Mouse (Mus musculus): ENCODE measurements around the gene Piezo1. TPM values are rescaled to one million over a fixed set of nuclear protein-coding genes. Genes with fewer than 3 reads are reported as not detected.

Gene Piezo1
- polyA plus RNA-seq, 1 experiment from 2014 or later: 7.0 TPM

DNA sequence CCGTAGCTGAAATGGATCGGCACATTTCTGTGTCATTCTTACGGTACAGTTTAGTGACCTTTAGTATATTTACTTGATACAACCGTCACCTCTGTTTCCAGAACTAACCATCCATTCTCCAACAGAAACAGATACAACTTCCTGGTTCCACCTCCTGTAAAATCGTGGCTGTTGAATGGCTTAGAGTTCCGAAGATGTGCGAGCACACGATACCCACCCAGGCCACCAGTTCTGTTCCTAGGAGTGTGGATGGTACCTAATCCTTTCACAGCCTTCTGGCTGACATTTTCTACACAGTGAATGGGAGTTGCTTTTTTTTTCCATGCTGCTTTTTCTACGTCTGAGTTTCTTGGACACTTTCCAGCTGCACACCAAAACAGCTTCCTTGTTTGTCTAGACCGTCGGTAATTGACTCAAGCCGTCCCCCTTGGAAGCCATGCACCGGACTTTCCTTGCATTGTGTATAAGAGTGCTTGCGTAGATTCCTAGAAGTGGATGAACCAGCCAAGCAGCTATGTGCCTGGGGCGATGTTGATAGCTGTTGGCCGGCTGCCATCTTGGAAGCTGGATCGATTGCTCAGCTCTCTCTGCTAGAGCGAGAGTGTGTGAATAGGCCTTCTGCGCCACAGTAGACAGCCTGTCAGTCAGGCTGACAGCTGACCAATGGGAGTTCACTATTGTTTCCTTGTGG, 106.9 kb downstream of the Piezo1 start:
- Histone ChIP-seq H3K27ac (replicated peaks) (peak overlapping the region; percentile 97), H3K36me3 (ENCODE audit: control insufficient read depth, insufficient read depth, low read length) (no peaks in the 10 kb centered on the region), H3K4me1 (replicated peaks; ENCODE audit: control insufficient read depth, insufficient read depth) (no peaks in the 10 kb centered on the region), H3K4me3 (ENCODE audit: low read depth, low read length) (peak overlapping the region; percentile 61), H3K9ac (ENCODE audit: low read length) (peak overlapping the region; percentile 75), H3K4me2 (replicated peaks; ENCODE audit: low read depth) (peak overlapping the region; percentile 65), H3K9me3 (ENCODE audit: control insufficient read depth, low read length) (no peaks in the 10 kb centered on the region), H3K27me3 (ENCODE audit: control insufficient read depth, insufficient read depth, low read length) (no peaks in the 10 kb centered on the region)
- DNase-seq (ENCODE audit: low spot score) (peak; percentile 95), ATAC-seq (ENCODE audit: low FRiP score, low TSS enrichment) (peak; percentile 77)
- TF ChIP-seq CTCF (IDR thresholded peaks at IDR 0.05; ENCODE audit: low read depth) (no peak), EP300 (optimal IDR thresholded peaks at IDR 0.05) (peak; percentile 83)
- 1% methylated on average over 19 of the region's 19 CpGs for WGBS

DNA sequence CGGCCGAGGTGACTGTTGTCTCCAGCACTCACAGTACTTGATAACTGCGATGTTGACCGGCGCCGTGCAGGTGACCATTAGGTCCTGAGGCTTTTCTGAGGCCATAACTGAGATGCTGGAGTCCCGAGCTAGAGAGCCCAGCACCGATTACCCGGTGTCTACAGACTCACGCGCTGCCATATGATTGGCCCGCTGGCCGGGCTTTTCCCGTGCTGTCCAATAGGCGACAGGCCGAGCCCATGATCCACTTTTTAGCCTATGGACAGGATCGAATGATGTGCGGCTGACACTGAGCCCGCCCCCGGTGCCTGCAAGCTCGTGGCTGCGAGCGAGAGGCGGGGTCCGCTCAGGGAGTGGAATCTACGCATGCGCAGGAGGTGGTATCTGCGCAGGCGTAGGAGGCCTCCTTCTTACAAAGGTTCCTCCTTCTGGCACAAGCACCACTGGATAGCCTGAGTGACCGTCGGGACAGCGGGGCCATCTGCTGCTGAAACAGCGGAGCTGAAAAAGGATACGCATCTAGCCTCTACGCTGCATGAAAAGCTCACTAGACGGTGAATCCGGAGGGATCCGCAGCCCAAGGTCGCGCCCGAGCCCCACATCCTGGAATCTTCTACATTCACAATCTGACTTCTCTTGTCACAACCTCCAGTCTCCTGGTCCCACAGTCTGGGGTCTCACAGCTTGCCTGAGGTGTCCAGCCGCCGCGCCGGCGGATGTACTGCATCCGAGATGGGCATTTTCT, 107.7 kb downstream of the Piezo1 start, which contains the start of gene Mvd:
TSS of gene Mvd (minus strand) at position 161 of the 745 bp plus-strand sequence.
- H3K4me1 ChIP-seq (replicated peaks; ENCODE audit: control insufficient read depth, insufficient read depth): no peaks in the 10 kb centered on the region
- DNase-seq (ENCODE audit: low spot score) (peak; percentile 99), ATAC-seq (ENCODE audit: low FRiP score, low TSS enrichment) (peak; percentile 97)
- H3K27ac ChIP-seq (replicated peaks): peak within 1 kb of the TSS; percentile 97
- under 1% methylated on average over 47 of the region's 47 CpGs for WGBS
- peak within 1 kb of the TSS; percentile 61 for H3K4me3 ChIP-seq (ENCODE audit: low read depth, low read length)
- TF ChIP-seq CTCF (IDR thresholded peaks at IDR 0.05; ENCODE audit: low read depth) (peak; percentile 66), EP300 (optimal IDR thresholded peaks at IDR 0.05) (no peak)
- peak within 1 kb of the TSS; percentile 75 for H3K9ac ChIP-seq (ENCODE audit: low read length)
- no peaks in the 10 kb centered on the region for H3K27me3 ChIP-seq (ENCODE audit: control insufficient read depth, insufficient read depth, low read length)
- H3K36me3 ChIP-seq (ENCODE audit: control insufficient read depth, insufficient read depth, low read length): no peaks in the 10 kb centered on the region
- H3K9me3 ChIP-seq (ENCODE audit: control insufficient read depth, low read length): no peaks in the 10 kb centered on the region
- peak within 1 kb of the TSS; percentile 99 for H3K4me2 ChIP-seq (replicated peaks; ENCODE audit: low read depth)

DNA sequence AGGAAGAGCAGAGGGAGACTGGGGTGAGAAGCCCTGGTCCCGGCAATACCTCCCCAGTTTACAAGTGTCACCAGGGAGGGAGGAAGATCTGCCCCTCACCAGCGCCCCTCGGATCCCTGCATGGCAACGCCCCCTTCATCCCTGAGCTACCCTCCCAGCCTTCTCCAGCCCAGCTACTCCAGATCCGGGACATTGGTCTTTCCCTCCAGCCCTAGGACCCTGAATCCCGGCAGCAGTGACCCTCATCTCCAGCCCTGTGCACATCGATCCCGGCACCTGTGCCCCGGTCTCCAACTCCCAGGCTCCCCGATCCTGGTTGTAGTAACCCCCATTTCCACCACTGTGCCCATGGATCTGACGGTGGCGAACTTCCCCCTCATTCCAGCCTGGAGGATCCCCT, 108.3 kb downstream of the Piezo1 start:
- no peak for DNase-seq (ENCODE audit: low spot score)
- H3K27me3 ChIP-seq (ENCODE audit: control insufficient read depth, insufficient read depth, low read length): no peaks in the 10 kb centered on the region
- H3K27ac ChIP-seq (replicated peaks): peak overlapping the region; percentile 67
- peak overlapping the region; percentile 99 for H3K4me2 ChIP-seq (replicated peaks; ENCODE audit: low read depth)
- whole genome bisulfite sequencing: 0% methylated on average over 12 of the region's 12 CpGs
- H3K4me3 ChIP-seq (ENCODE audit: low read depth, low read length): peak overlapping the region; percentile 61
- H3K9me3 ChIP-seq (ENCODE audit: control insufficient read depth, low read length): no peaks in the 10 kb centered on the region
- H3K36me3 ChIP-seq (ENCODE audit: control insufficient read depth, insufficient read depth, low read length): no peaks in the 10 kb centered on the region
- H3K4me1 ChIP-seq (replicated peaks; ENCODE audit: control insufficient read depth, insufficient read depth): no peaks in the 10 kb centered on the region
- no peak for TF ChIP-seq EP300 (optimal IDR thresholded peaks at IDR 0.05)
- TF ChIP-seq CTCF (IDR thresholded peaks at IDR 0.05; ENCODE audit: low read depth): no peak
- no peak for ATAC-seq (ENCODE audit: low FRiP score, low TSS enrichment)
- H3K9ac ChIP-seq (ENCODE audit: low read length): peak overlapping the region; percentile 75

DNA sequence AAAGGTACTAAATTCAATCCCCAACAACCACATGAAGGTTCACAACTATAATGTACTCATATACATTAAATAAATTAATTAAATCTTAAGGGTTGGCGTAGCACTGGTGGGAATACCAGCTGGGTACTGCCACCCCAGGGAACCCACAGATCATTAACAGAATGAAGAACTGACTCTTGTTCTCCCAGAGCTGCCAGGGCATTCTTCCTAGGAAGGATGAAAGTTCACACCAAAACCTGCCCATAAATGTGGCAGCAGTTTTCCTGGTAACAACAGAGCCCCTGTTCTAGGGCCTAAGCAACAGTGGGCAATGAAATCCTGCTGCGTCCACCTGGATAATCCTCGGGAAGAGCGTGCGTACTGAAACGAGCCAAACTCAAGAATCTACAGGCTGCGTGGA, 108.8 kb downstream of the Piezo1 start:
- TF ChIP-seq EP300 (optimal IDR thresholded peaks at IDR 0.05): no peak
- TF ChIP-seq CTCF (IDR thresholded peaks at IDR 0.05; ENCODE audit: low read depth): no peak
- no peak for DNase-seq (ENCODE audit: low spot score)
- 19% methylated on average over 7 of the region's 7 CpGs for WGBS
- H3K27ac ChIP-seq (replicated peaks): no peak overlapping the region
- no peaks in the 10 kb centered on the region for H3K4me1 ChIP-seq (replicated peaks; ENCODE audit: control insufficient read depth, insufficient read depth)
- peak overlapping the region; percentile 99 for H3K4me2 ChIP-seq (replicated peaks; ENCODE audit: low read depth)
- H3K4me3 ChIP-seq (ENCODE audit: low read depth, low read length): peak overlapping the region; percentile 61
- no peaks in the 10 kb centered on the region for H3K27me3 ChIP-seq (ENCODE audit: control insufficient read depth, insufficient read depth, low read length)
- no peak for ATAC-seq (ENCODE audit: low FRiP score, low TSS enrichment)
- H3K9me3 ChIP-seq (ENCODE audit: control insufficient read depth, low read length): no peaks in the 10 kb centered on the region
- H3K9ac ChIP-seq (ENCODE audit: low read length): peak overlapping the region; percentile 75; the same call in 1 of the 2 replicates
- no peaks in the 10 kb centered on the region for H3K36me3 ChIP-seq (ENCODE audit: control insufficient read depth, insufficient read depth, low read length)

DNA sequence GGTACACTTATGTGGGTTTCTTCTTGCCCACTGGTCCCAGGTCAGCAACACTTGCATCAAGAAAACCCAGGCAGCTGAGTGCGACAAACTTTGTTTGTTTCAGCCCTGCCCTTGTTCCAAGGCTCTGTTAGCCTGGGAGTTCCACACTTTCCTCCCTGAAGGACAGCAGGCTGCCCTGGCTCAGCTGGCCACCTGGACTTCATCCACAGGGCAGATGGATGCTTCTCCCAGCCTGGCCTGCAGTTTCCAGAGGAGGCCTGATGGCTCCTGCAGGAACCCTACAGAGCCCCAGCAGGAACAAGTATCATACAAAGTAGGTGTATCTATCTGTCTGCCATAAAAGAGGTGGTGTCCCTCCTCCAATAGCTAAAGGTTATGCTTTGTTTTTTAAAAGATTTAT, 109.8 kb downstream of the Piezo1 start:
- 75% methylated on average over 1 of the region's 1 CpGs for WGBS
- TF ChIP-seq CTCF (IDR thresholded peaks at IDR 0.05; ENCODE audit: low read depth) (no peak), EP300 (optimal IDR thresholded peaks at IDR 0.05) (no peak)
- no peak for DNase-seq (ENCODE audit: low spot score)
- Histone ChIP-seq H3K27me3 (ENCODE audit: control insufficient read depth, insufficient read depth, low read length) (no peaks in the 10 kb centered on the region), H3K4me2 (replicated peaks; ENCODE audit: low read depth) (no peak overlapping the region), H3K4me3 (ENCODE audit: low read depth, low read length) (no peak overlapping the region), H3K9me3 (ENCODE audit: control insufficient read depth, low read length) (no peaks in the 10 kb centered on the region), H3K9ac (ENCODE audit: low read length) (no peak overlapping the region), H3K36me3 (ENCODE audit: control insufficient read depth, insufficient read depth, low read length) (0 out of 2 replicates have a peak, but pooled peaks cover 5% of the 10 kb centered on the region), H3K4me1 (replicated peaks; ENCODE audit: control insufficient read depth, insufficient read depth) (no peaks in the 10 kb centered on the region), H3K27ac (replicated peaks) (no peak overlapping the region)
- no peak for ATAC-seq (ENCODE audit: low FRiP score, low TSS enrichment)

DNA sequence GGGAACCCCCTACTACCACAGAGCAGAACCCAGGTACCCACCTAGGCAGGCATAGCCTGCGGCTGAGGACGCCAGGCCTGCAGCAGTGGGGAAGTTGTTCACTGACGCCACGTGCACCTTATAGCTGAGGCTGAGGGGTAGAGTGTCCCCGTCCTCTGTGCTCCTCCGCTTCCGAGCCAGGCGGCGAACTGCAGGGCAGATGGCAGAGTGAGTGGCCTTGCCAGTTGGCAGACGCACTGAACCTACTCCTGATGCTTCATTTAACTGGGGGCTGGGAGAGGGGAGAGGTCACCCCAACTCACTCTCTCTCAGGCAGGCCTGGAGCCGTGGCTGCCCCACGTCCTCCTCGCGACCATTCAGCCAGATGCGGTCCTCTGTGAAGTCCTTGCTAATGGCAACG, 111.8 kb downstream of the Piezo1 start:
- Histone ChIP-seq H3K4me3 (ENCODE audit: low read depth, low read length) (no peak overlapping the region), H3K4me1 (replicated peaks; ENCODE audit: control insufficient read depth, insufficient read depth) (no peaks in the 10 kb centered on the region), H3K27ac (replicated peaks) (no peak overlapping the region), H3K9ac (ENCODE audit: low read length) (no peak overlapping the region), H3K9me3 (ENCODE audit: control insufficient read depth, low read length) (no peaks in the 10 kb centered on the region), H3K27me3 (ENCODE audit: control insufficient read depth, insufficient read depth, low read length) (no peaks in the 10 kb centered on the region), H3K36me3 (ENCODE audit: control insufficient read depth, insufficient read depth, low read length) (peaks cover 12% of the 10 kb centered on the region; the same call in 1 of the 2 replicates), H3K4me2 (replicated peaks; ENCODE audit: low read depth) (no peak overlapping the region)
- ATAC-seq (ENCODE audit: low FRiP score, low TSS enrichment) (no peak), DNase-seq (ENCODE audit: low spot score) (no peak)
- 92% methylated on average over 16 of the region's 16 CpGs for WGBS
- TF ChIP-seq EP300 (optimal IDR thresholded peaks at IDR 0.05): no peak
- no peak for TF ChIP-seq CTCF (IDR thresholded peaks at IDR 0.05; ENCODE audit: low read depth)
